Mouse (Mus musculus) MEL (cell line): ENCODE data around the gene Csrnp1. TPM values are rescaled to one million over a fixed set of nuclear protein-coding genes. Genes with fewer than 3 reads are reported as not detected.

Experiments used
- DNase-seq: peaks from one replicate; pipeline ENCODE4 v3.0.0; 2011; ENCODE audit warnings: low read depth, low spot score
- H3K27ac ChIP-seq: 2 replicates; pipeline ENCODE4 v1.5.1; 2012; ENCODE audit warnings: low read depth, mild to moderate bottlenecking, control low read depth, low read length, moderate library complexity; ENCODE audit not compliant: control insufficient read depth
- H3K27me3 ChIP-seq, 2 experiments: fragments of 150-350 bp in 1 of 2; sonication (generic) in 1 of 2; 2 replicates each; pipeline ENCODE4 v1.6.1; 2012; ENCODE audit warnings: low read length in 2 of 2, mild to moderate bottlenecking in 2 of 2, improper control_type of control experiment in 1 of 2, moderate library complexity in 1 of 2; ENCODE audit not compliant: insufficient read depth in 2 of 2, control insufficient read depth in 1 of 2
- H3K36me3 ChIP-seq, 2 experiments: 2 replicates each; pipeline ENCODE4 v1.6.1; 2012 to 2014; ENCODE audit warnings: low read length in 2 of 2, improper control_type of control experiment in 1 of 2, inconsistent platforms in 1 of 2, mild to moderate bottlenecking in 1 of 2; ENCODE audit not compliant: insufficient read depth in 2 of 2, control insufficient read depth in 1 of 2
- H3K4me1 ChIP-seq, 2 experiments: fragments of 150-350 bp in 1 of 2; sonication (generic) in 1 of 2; 2 replicates each; pipeline ENCODE4 v1.6.1; 2012; ENCODE audit warnings: low read length in 2 of 2, improper control_type of control experiment in 1 of 2, mild to moderate bottlenecking in 1 of 2; ENCODE audit not compliant: insufficient read depth in 2 of 2, control insufficient read depth in 1 of 2
- H3K4me3 ChIP-seq, 2 experiments: fragments of 150-350 bp in 1 of 2; sonication (generic) in 1 of 2; 2 replicates each; pipeline ENCODE4 v1.5.1; 2012; ENCODE audit warnings: low read depth in 2 of 2, low read length in 2 of 2, mild to moderate bottlenecking in 2 of 2, moderate library complexity in 2 of 2, control low read depth in 1 of 2, improper control_type of control experiment in 1 of 2; ENCODE audit not compliant: control insufficient read depth in 1 of 2, insufficient read depth in 1 of 2
- H3K79me2 ChIP-seq: 2 replicates; pipeline ENCODE4 v1.6.1; 2012; ENCODE audit warnings: mild to moderate bottlenecking, low read length, moderate library complexity; ENCODE audit not compliant: control insufficient read depth, poor library complexity, insufficient read depth
- H3K9ac ChIP-seq: 2 replicates; pipeline ENCODE4 v1.6.1; 2012; ENCODE audit warnings: low read depth, mild to moderate bottlenecking, control low read depth, low read length, moderate library complexity; ENCODE audit not compliant: control insufficient read depth, poor library complexity, severe bottlenecking
- H3K9me3 ChIP-seq: fragments of 150-350 bp; sonication (generic); replicated peaks from 2 replicates; pipeline ENCODE4 v1.6.1; 2012; ENCODE audit warnings: mild to moderate bottlenecking, low read length, improper control_type of control experiment, moderate library complexity; ENCODE audit not compliant: insufficient read depth
- BHLHE40 ChIP-seq: IDR thresholded peaks from 2 replicates; pipeline ENCODE4 v1.6.1; 2012; ENCODE audit warnings: low read depth, mild to moderate bottlenecking, inconsistent platforms, low read length, improper control_type of control experiment, borderline replicate concordance
- CHD1 ChIP-seq: IDR thresholded peaks from 2 replicates; pipeline ENCODE4 v1.6.1; 2012; ENCODE audit warnings: low read depth, mild to moderate bottlenecking, inconsistent platforms, low read length, improper control_type of control experiment
- CHD2 ChIP-seq: IDR thresholded peaks from 2 replicates; pipeline ENCODE4 v1.6.1; 2011; ENCODE audit warnings: low read length, improper control_type of control experiment
- ELF1 ChIP-seq: IDR thresholded peaks from 2 replicates; pipeline ENCODE4 v1.6.1; 2014; ENCODE audit warnings: low read depth, mild to moderate bottlenecking, inconsistent platforms, low read length, improper control_type of control experiment, moderate library complexity
- EP300 ChIP-seq, 2 experiments: IDR thresholded peaks; 2 replicates each; pipeline ENCODE4 v1.6.1; 2011; ENCODE audit warnings: improper control_type of control experiment in 2 of 2, low read length in 2 of 2, low read depth in 1 of 2, mild to moderate bottlenecking in 1 of 2
- ETS1 ChIP-seq: IDR thresholded peaks from 2 replicates; pipeline ENCODE4 v1.6.1; 2012; ENCODE audit warnings: low read depth, mild to moderate bottlenecking, inconsistent platforms, low read length, improper control_type of control experiment, moderate library complexity
- GABPA ChIP-seq: IDR thresholded peaks from 2 replicates; pipeline ENCODE4 v1.6.1; 2012; ENCODE audit warnings: low read depth, mild to moderate bottlenecking, inconsistent platforms, low read length, improper control_type of control experiment, moderate library complexity
- HCFC1 ChIP-seq: IDR thresholded peaks from 2 replicates; pipeline ENCODE4 v1.6.1; 2012; ENCODE audit warnings: low read depth, mild to moderate bottlenecking, inconsistent platforms, low read length, improper control_type of control experiment, moderate library complexity
- JUND ChIP-seq: IDR thresholded peaks from 2 replicates; pipeline ENCODE4 v1.6.1; 2011; ENCODE audit warnings: low read depth, mild to moderate bottlenecking, improper control_type of control experiment, low read length
- MXI1 ChIP-seq: IDR thresholded peaks from 2 replicates; pipeline ENCODE4 v1.6.1; 2011; ENCODE audit warnings: mild to moderate bottlenecking, low read depth, low read length, improper control_type of control experiment
- MYB ChIP-seq: IDR thresholded peaks from 2 replicates; pipeline ENCODE4 v1.6.1; 2011; ENCODE audit warnings: mild to moderate bottlenecking, low read depth, low read length, improper control_type of control experiment
- NELFE ChIP-seq: IDR thresholded peaks from 2 replicates; pipeline ENCODE4 v1.6.1; 2011; ENCODE audit warnings: low read depth, low read length, improper control_type of control experiment
- NRF1 ChIP-seq: IDR thresholded peaks from 2 replicates; pipeline ENCODE4 v1.6.1; 2014; ENCODE audit warnings: low read depth, mild to moderate bottlenecking, inconsistent platforms, low read length, improper control_type of control experiment, moderate library complexity; ENCODE audit not compliant: poor library complexity, insufficient read depth, severe bottlenecking
- POLR2A ChIP-seq, 2 experiments: IDR thresholded peaks; 2 replicates each; pipeline ENCODE4 v1.6.1; 2011 to 2012; ENCODE audit warnings: low read length in 2 of 2, mild to moderate bottlenecking in 2 of 2, control low read depth in 1 of 2, improper control_type of control experiment in 1 of 2, low read depth in 1 of 2, moderate library complexity in 1 of 2; ENCODE audit not compliant: control insufficient read depth in 1 of 2, insufficient read depth in 1 of 2, poor library complexity in 1 of 2
- POLR2AphosphoS2 ChIP-seq: IDR thresholded peaks from 2 replicates; pipeline ENCODE4 v1.6.1; 2011; ENCODE audit warnings: low read length, improper control_type of control experiment
- POLR2AphosphoS5 ChIP-seq: IDR thresholded peaks from 2 replicates; pipeline ENCODE4 v1.6.1; 2012; ENCODE audit warnings: low read depth, borderline replicate concordance, mild to moderate bottlenecking, inconsistent platforms, low read length, moderate library complexity, mixed read lengths
- RCOR1 ChIP-seq: IDR thresholded peaks from 2 replicates; pipeline ENCODE4 v1.6.1; 2012; ENCODE audit warnings: low read depth, mild to moderate bottlenecking, inconsistent platforms, low read length, improper control_type of control experiment
- SIN3A ChIP-seq: IDR thresholded peaks from 2 replicates; pipeline ENCODE4 v1.6.1; 2012; ENCODE audit warnings: low read length, improper control_type of control experiment, inconsistent platforms
- SMC3 ChIP-seq: IDR thresholded peaks from 2 replicates; pipeline ENCODE4 v1.6.1; 2011; ENCODE audit warnings: low read depth, low read length, improper control_type of control experiment
- TAL1 ChIP-seq: IDR thresholded peaks from 2 replicates; pipeline ENCODE4 v1.6.1; 2012; ENCODE audit warnings: mild to moderate bottlenecking, inconsistent platforms, low read length, moderate library complexity, mixed read lengths
- TBP ChIP-seq: IDR thresholded peaks from 2 replicates; pipeline ENCODE4 v1.8.0; 2011; ENCODE audit warnings: low read depth, low read length, improper control_type of control experiment
- TCF12 ChIP-seq: IDR thresholded peaks from 2 replicates; pipeline ENCODE4 v1.6.1; 2014; ENCODE audit warnings: low read depth, mild to moderate bottlenecking, inconsistent platforms, low read length, improper control_type of control experiment, moderate library complexity
- UBTF ChIP-seq: IDR thresholded peaks from 2 replicates; pipeline ENCODE4 v1.6.1; 2012; ENCODE audit warnings: low read depth, mild to moderate bottlenecking, inconsistent platforms, low read length, improper control_type of control experiment, moderate library complexity, borderline replicate concordance; ENCODE audit not compliant: insufficient read depth
- USF1 ChIP-seq: IDR thresholded peaks from 2 replicates; pipeline ENCODE4 v1.6.1; 2014; ENCODE audit warnings: low read depth, mild to moderate bottlenecking, inconsistent platforms, low read length, improper control_type of control experiment, moderate library complexity
- USF2 ChIP-seq, 2 experiments: IDR thresholded peaks; 2 replicates each; pipeline ENCODE4 v1.6.1; 2011 to 2012; ENCODE audit warnings: improper control_type of control experiment in 2 of 2, low read length in 2 of 2, borderline replicate concordance in 1 of 2, inconsistent platforms in 1 of 2, low read depth in 1 of 2, mild to moderate bottlenecking in 1 of 2; ENCODE audit not compliant: insufficient read depth in 1 of 2
- ZC3H11A ChIP-seq: IDR thresholded peaks from 2 replicates; pipeline ENCODE4 v1.6.1; 2012; ENCODE audit warnings: low read depth, mild to moderate bottlenecking, inconsistent platforms, low read length, improper control_type of control experiment
- ZNF384 ChIP-seq: IDR thresholded peaks from 2 replicates; pipeline ENCODE4 v1.6.1; 2012; ENCODE audit warnings: low read depth, mild to moderate bottlenecking, inconsistent platforms, low read length, improper control_type of control experiment
- polyA plus RNA-seq, 2 experiments: library from polyadenylated mRNA; stranded (reverse) in 1 of 2; unstranded in 1 of 2; fragments of >175 nt in 1 of 2; fragments of >200 nt in 1 of 2; gene quantifications; 2 replicates each; pipeline versions ENCODE4 v1.2.1 to v1.2.4; 2012; ENCODE audit warnings: low replicate concordance in 2 of 2, low read depth in 1 of 2; ENCODE audit not compliant: insufficient read length in 2 of 2, insufficient read depth in 1 of 2, missing spikeins in 1 of 2
- total RNA-seq: library from RNA; depleted of rRNA; stranded (reverse); fragments of 300-350 nt; gene quantifications from 2 replicates; pipeline ENCODE4 v1.2.3, GENCODE M21; 2012

The Csrnp1 gene
- total and polyA plus RNA-seq, 3 experiments = 3.7 to 8.1 TPM; not detected in 1

DNA sequence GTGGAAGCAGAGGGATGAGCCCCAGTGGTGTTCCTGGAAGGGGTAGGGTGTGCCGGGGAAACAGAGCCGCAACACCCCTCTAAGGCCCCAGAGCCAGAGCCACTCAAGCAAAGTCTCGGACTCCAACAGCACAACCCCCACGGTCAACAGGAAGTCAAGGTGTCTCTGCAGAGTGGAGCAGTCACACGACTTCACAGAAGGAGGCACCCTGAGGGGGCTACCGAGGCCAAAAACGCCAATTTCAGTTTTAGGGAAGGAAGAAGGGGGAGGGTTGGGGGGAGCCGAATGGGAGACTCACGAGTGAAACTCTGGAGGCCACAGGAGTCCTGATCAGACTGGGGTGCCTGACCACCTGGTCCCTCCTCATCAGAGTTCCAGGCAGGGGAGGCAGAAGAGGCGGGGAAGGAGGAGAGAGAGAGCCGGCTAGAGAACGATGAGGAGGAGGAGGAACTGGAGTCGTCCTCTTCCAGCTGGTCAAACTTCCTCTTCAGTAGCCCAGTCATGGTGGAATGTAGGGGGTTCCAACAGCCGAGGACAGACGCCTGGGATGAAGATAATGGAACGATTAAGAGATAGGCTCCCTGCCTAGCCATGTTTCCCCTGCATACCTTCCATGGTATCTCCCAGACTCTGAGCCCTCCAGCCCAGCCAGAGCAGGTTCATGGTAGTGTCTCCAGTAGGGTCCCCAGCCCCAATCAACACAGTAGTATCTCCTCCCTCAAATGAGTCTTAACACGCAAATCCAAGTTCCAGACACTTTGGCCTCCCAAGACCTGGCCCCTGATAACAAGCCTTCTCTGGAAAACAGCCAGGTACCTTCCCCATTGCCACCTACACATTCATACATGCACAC lies 7.5 kb downstream of the Csrnp1 start:
- TF ChIP-seq USF2 (IDR thresholded peaks at IDR 0.05; ENCODE audit: borderline replicate concordance in 1 of 2, insufficient read depth in 1 of 2, low read depth in 1 of 2, low read length in 2 of 2) (no peak), SIN3A (peak; percentile 37), ZNF384 (no peak), ELF1 (no peak), HCFC1 (0 out of 2 replicates have a peak, but pooled peaks have one; percentile 12), ZC3H11A (no peak), NELFE (no peak), GABPA (no peak), JUND (no peak), POLR2AphosphoS5 (no peak), UBTF (no peak), CHD2 (no peak), USF1 (no peak), RCOR1 (no peak), NRF1 (no peak), TAL1 (no peak), POLR2A (IDR thresholded peaks at IDR 0.05; ENCODE audit: control insufficient read depth in 1 of 2, insufficient read depth in 1 of 2, low read depth in 1 of 2, low read length in 2 of 2, poor library complexity in 1 of 2) (0 out of 4 replicates have a peak, but pooled peaks of 1 of the 2 experiments have one; percentile 23), CHD1 (no peak), BHLHE40 (no peak), POLR2AphosphoS2 (no peak), TBP (no peak), SMC3 (no peak), ETS1 (peak; percentile 58), TCF12 (no peak), MYB (no peak), EP300 (IDR thresholded peaks at IDR 0.05; ENCODE audit: low read depth in 1 of 2, low read length in 2 of 2) (peak in 1 of 2 experiments; percentile 30; a peak in 1 of 4 replicates), MXI1 (no peak)
- peak overlapping the region; percentile 56 for H3K9ac ChIP-seq
- peak overlapping the region; percentile 35 to 52; a peak in 3 of 4 replicates for H3K4me3 ChIP-seq
- peaks cover 5% of the 10 kb centered on the region for H3K79me2 ChIP-seq
- H3K4me1 ChIP-seq = peaks cover 9 to 18% of the 10 kb centered on the region in 2 experiments
- peak overlapping the region; percentile 41 for H3K27ac ChIP-seq
- no peaks in the 10 kb centered on the region for H3K27me3 ChIP-seq
- H3K36me3 ChIP-seq = peaks cover 6 to 16% of the 10 kb centered on the region in 2 experiments
- DNase-seq = peak; percentile 55
- H3K9me3 ChIP-seq = no peaks in the 10 kb centered on the region
